Mouse (Mus musculus) kidney, adult 18-20 months (tissue): ENCODE results near the gene Glrx3.
A peak's percentile ranks its signal among the peaks of the same experiment; 100 is the strongest.
"Not testable (repeated sequence)": the region's sequence is repeated elsewhere in the genome, so short reads cannot be mapped to it uniquely, and the experiment has no call there.

Experiments used
- DNase-seq: peaks from one replicate; pipeline ENCODE4 v3.0.0; 2021

Gene Glrx3

DNA sequence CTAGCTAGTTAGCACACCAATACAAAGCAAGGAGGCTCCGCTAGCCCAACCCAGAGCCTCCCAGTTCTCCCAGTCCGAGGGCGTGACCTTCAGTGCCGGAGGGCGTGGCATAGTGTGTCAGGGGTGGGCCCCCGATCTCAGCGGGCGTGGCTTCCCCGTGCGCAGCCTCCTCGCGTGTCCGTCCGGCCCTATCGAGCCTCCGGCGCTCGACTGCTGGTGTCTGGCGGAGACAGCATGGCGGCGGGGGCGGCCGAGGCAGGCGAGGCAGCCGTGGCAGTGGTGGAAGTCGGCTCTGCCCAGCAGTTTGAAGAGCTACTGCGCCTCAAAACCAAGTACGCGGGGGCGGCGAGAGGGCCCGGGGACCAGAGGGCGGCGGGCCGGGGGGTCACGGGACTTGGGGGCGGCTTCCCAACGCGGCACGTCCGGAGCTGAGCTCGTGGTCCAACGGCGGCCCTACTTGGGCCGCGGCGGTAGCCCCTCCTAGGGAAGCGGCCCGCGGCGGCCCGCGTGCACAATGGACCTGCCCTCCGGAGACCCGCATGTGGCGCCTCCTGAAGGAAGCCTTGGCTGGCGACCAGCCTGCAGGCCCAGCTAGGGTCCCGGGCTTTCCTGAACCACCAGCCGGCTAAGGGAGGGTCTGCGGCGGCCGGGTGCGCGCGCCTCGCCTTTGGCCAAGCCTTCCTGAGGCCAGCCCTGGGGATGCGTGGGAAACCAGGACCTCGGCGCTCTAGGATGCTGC is at the start of gene Glrx3:
Gene Glrx3 (plus strand): TSS at position 175 of the 739 bp plus-strand sequence.
- peak; percentile 97 for DNase-seq

DNA sequence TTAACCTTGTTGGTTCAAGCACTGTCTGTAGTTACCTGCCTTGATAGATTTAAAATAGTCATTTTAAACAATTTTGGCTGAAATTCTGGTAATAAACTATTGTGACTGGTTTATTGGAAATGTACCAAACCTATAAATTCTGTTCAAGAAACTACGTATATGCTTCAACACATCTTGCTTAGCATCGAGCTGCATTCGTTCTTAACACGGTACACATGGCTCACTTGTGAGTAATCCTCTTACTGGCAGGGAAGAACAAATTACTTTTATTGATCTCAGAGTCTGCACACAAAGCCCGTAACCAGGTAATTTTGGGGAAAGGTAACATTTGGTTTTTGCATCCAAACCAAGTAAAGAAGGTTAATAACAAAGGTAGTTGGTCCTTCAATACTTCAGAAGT is 49.6 kb upstream of the Glrx3 start:
- no peak for DNase-seq

DNA sequence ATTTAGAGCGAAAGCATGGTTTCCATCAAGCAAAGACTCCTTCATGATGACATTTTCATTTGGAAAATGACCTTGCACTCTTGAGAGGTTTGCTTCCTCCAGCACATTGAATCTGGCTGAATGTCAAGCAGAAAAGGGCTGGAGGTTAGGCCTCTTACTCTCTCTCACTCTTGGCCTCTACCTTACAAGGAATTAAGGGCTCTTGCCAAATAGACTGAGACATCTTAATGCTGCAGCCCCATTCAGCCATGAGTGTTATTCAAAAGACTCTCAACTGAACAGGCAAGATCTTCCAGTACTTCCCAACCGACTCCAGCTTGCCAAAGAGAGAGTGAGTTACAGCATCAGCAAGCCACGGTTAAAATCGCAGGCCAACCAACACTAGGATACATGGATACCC is 42.0 kb upstream of the Glrx3 start:
- no peak for DNase-seq

DNA sequence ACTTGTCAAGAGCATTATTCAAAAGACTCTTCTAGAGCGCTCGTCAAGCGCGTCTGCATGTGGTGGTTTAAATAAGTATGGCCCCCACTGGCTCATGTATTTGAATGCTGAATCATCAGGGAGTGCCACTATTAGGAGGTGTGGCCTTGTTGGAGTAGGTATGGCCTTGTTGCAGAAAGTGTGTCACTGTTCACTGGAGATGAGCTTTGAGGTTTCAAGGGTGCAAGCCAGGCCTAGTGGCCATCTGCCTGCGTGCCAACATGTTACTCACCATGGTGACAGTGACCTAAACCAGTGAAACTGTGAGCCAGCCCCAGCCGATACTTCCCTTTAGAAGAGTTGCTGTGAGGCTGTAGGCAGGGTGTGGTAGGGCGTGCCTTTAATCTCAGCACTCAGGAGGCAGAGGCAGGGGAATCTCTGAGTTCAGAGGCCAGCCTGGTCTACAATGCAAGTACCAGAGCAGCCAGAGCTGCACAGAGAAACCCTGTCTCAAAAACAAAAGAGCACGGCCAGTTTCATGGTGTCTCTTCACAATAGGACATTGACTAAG is 40.0 kb upstream of the Glrx3 start:
- no peak for DNase-seq

DNA sequence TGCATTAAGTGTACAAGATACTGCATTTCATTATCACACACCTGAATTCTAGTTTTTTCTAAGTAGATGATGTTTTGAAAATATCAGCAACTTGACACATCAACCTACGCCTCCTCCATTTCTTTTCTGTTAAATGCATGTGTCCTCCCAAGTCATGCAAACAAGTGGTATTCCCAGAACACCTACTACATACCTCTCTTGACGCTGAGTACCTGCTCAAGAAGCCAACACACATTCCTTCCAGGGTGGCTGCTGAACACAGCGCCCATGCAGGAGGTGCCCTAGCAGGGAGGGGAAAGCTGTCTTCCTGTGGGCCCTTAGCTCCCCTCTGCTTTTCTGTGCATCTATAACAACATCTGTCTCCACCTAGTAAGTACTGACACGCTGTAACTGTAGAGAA is 38.4 kb upstream of the Glrx3 start:
- no peak for DNase-seq

DNA sequence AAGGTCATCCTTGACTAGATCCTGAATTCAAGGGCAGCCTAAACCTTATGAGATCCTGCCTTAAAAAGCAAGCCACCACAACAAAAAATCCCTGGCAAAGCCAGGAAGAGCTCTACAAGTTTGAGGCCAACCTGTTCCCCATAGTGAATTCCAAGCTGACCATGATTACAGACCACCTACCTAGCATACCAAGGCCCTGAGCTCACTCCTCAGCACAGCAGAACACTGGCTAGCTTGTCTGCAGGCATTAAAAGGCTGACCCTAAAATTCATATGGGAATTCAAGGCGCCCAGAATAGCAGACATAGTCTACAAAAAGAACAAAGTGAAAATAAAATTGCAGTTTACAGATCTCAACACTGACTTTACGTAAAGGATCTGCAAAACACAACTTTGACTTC is 33.3 kb upstream of the Glrx3 start:
- no peak for DNase-seq

DNA sequence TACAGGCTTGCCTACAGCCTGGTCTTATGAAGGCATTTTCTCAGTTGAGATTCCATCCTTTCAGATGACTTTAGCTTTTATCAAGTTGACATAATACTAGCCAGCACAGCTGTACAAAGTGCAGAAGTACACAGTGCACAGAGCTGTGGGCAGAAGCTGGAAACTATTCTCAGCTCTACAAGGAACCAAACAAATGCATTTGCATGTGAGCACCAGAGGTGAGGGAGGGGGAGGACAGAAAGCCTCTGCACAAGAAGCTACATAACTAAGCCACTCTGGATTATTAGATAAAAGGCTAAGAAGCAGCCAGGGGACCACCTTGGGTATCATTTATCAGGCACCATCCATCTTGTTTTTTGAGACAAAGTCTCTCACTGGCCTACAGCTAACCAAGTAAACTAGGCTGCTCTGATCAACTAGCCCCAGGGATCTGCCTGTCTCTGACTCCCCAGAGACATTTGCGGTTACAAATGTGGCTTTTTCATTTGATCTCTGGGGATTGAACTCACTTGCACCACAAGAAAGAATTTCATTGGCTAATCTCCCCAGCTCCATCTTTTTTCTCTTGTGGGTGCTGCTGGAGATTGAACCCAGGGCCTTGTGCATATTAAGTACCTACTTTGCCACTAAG is 29.9 kb upstream of the Glrx3 start:
- no peak for DNase-seq

DNA sequence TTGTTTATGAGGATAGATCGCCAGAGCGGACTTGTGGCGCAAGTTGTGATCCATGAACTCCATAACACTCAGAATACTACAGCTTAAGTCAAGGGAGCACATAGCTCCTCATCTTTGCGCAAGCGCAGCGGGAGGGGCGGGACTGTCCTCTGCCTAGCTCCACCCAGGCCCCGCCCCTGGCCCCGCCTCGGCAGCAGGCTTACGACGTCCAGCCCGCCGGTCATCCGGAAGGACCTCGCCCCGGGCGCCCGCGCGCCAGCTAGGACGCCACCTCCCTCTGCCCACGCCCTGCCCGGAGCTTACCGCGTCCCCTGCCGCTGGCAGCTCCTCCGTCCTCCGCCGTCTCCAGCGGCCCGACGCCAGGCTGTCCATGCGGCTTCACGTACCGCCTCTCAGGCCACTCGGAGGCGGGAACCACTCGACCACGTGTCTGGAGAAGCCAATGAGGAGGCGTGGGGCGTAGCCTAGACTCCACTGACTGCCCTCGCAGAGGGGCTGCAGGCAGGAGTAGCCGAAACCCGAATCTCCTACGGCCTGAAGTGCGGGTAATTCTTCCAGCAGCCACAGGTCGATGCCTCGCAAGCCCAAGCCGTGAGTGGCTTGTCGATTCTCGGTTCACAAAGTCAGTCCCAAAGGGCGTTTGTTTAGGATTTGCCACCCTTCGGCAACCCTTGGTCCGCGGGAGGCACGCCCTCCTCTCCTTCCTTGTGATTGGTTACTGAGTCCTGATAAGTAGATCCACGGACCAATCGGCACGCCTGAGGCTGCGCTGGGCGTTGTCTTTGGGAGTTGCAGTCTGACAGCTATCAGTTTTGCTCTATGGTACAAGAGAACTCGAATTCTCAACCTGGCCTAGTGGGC is 26.8 kb upstream of the Glrx3 start, which contains the start of gene 9430038I01Rik:
Gene 9430038I01Rik (minus strand): TSS at position 426 of the 861 bp plus-strand sequence.
- DNase-seq = peak; percentile 99

DNA sequence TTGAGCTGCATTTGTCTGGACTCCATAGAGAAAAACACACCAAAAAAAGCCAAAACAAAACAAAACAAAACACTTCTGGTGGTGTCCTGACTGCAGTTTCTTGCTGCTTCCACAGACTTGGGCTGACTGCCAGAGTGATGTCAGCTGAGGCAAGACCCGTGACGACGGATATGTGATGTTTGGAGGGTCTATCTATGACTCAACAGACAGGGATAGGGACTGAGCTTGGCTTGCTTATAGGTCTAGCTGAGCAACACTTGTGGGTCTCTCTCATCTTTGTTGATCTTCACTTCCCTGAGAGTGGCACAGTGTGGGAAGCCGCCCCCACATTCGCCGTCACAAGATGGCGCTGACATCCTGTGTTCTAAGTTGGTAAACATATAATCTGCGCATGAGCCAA is 22.7 kb upstream of the Glrx3 start:
- no peak for DNase-seq

DNA sequence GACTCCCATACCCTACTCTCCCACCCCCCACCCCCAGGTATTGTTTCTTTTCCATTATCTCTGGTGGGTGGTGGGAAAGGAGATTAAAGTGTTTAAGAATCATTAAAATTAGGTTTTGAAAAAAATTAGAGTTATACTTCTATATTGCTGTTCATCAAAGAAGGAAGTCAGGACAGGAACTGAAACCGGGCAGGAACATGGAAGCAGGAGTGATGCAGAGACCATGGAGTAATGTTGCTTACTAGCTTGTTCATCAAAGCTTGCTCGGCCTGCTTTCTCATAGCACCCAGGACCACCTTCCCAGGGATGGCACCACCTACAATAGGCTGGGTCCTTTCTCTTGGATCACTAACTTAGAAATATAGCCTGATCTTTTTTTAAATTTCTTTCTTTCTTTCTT is 16.9 kb upstream of the Glrx3 start:
- DNase-seq = no peak

DNA sequence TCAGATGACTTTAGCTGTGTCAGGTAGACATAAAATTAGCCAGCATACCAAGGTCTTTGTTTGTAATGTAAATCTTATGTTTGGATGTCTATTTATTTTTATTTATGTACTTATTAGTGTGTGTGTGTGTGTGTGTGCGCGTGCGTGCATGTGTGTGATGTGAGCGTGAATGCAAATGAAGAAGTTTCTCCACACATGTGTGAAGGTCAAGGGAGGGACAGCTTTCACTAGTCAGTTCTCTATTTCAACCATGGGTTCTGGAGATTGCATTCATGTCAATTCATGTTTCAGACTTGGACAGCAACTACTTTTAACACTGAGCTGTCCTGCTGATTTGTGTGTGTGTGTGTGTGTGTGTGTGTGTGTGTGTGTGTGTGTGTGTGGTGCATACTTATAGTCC is 16.2 kb upstream of the Glrx3 start:
- DNase-seq = no peak

DNA sequence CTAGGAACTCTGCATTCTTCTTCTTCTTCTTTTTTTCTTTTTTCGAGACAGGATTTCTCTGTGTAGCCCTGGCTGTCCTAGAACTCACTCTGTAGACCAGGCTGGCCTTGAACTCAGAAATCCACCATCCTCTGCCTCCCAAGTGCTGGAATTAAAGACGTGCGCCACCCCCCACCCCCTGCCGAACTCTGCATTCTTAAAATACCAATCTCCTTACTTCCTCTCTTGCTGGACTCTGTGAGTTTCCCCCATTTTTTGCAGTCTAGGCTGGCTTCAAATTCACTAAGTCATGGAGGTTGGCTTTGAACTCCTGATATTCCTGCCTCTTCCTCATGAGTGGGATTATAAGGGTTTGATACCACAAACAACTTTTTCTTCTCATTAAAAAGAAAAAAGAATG is 10.7 kb upstream of the Glrx3 start:
- no peak for DNase-seq

DNA sequence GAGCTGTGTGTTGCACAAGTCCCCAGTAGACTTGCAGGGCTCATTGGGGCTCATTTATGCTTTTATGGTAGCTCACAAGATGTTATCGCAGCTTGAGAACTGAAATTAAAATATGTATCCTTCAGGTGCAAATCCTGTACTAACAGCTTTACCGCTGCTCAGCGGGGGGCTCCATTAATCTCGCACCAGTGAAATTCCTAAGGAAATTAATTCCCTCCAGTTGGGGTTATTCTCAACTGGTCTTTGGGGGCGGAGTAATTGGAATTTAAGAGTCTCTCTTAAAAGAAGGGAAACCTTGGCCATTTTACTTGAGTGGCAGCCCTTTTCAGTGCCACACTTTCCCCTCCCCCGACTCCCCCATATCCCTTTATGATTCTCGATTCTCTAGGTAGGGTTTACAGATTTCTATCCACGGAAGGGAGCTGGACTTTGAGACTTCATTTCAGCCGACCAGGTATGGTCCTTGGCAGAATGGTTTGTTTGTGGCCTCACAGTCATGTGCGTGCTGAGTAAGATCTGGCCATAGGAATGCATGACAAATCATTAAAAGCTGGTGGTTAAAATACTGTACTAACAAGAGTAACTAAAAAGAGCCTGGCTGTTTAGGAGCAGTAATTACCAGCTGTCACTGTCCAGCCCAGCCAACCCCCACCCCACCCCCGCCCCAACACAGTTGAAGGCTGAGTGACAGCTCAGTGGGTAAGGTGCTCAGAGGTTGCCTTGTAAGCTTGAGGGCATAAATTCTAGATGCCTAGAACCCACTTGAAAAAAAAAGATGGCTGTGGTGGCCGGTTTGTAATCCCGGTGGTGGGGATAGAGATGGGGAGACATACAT is 5.4 kb upstream of the Glrx3 start:
- DNase-seq = no peak

DNA sequence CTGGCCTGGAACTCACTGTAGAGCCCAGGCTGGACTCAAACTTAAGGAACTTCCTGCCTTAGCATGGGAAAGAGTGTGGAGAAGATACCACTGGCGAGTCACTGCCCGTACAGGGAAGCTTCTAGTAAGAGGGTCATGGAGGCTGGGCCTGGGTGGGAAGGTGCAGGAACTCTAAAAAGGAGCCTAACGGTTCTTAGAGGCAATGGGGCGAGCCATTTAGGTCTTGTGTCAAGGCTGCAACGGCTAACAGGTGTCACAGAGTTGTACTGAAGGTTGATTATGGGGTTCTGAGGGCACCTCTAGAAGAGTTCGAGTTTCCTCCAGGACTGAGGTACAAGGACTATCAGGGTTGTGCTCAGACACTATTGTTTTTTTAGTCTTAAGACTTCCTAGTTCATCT is 513 bp upstream of the Glrx3 start:
- no peak for DNase-seq

DNA sequence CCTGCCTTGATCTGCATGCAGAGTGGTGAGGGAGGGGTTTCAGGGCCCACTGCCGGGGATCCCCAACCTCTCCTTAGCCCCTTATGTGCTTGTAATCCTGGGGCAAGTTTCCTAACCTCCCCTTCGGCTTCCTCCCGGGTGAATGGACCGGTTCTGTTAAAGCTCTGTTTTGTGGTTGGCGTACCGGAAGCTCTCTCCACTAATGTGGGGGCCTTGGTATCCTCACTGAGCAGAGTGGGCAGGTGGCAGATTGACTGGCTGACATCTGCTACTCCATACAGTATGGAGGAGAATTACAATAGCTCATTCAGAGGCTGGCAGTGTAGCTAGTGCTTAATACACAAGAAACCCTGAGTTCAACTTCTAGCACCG is 751 bp downstream of the Glrx3 start:
- DNase-seq = peak; percentile 16

DNA sequence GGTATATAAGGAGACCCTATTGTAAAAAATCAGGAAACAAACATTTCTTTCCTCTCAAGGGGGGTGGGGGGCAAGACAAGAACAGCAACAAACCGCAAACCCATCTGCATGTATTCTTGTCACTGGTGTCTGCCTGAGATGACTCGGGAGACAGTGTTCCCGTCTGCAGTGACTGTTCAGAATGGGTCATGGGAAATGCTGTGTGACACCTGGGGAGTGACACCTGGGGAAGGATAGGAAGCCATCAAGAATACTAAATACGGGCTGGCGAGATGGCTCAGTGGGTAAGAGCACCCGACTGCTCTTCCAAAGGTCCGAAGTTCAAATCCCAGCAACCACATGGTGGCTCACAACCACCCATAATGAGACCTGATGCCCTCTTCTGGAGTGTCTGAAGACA is 1.5 kb downstream of the Glrx3 start:
- DNase-seq = not testable (repeated sequence)

DNA sequence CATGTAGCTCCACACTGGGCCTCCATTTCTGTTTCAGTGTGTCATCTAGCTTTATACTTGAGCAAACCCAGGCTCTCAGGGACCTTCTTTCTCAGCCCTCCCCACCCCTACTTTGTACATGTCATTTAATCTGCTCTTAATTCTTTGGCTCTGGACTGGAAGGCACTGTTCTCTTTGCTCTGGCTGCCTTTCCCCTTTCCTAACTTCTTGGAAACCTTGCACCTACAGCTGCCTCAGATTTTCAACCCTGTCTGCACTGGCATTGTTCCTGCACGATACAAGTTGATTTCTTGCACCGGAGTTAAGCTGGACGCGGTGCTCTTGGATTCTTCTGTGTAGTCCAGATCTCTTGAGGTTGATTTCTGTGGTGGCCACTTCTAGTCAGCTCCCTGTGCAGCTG is 5.5 kb downstream of the Glrx3 start:
- DNase-seq = no peak

DNA sequence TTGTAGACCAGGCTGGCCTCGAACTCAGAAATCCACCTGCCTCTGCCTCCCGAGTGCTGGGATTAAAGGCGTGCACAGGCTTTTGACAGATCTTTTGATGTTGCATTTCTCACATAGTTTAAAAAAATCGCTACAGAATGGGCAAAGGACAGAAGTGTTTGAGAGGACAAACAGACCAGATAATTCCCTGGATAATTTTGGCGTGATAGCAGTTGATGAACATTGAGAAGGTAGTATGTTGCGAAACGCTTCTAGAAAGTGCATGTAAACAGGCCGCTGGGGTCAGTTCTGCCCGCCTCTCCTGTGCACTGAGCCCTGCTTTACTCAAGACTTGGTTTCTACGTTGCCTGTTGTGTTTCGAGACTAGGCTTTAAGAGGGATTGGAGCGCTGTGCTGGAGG is 7.9 kb downstream of the Glrx3 start:
- no peak for DNase-seq

DNA sequence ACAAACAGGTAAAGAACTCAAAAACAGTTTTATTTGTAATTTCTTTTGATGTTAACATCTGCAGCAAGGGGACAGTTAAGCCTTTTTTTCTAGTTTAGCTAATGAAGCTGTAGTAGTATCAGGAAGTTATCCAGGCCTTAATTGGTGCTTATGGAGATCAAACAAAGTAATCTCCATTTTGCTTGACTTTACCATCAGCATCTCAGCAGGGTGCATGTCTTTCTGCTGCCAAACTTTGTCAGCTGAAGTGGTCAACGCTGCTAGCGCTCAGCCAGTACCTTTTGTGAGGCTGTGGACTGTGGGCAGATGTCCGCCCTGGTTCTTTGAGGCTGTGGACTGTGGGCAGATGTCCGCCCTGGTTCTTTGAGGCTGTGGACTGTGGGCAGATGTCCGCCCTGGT is 24.0 kb downstream of the Glrx3 start:
- no peak for DNase-seq

DNA sequence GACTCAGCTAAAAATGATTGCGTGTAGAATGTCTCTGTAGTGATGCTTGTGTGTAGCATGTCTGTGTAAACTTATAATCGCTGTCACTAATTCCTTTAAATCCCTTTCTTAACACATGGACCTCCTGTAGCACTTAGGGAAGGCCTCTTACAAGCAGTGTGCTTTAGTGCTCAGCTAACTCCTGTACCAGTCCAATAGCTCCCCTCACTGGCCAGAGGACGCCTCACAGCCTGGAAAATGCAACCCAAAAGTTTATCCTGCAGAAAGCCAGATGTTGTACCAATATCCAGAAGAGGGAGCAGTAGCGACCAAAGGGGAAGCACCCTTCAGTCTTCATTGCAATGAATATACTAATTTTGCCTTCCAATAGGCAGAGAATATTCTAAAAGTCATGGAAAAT is 30.8 kb downstream of the Glrx3 start:
- peak; percentile 45 for DNase-seq

DNA sequence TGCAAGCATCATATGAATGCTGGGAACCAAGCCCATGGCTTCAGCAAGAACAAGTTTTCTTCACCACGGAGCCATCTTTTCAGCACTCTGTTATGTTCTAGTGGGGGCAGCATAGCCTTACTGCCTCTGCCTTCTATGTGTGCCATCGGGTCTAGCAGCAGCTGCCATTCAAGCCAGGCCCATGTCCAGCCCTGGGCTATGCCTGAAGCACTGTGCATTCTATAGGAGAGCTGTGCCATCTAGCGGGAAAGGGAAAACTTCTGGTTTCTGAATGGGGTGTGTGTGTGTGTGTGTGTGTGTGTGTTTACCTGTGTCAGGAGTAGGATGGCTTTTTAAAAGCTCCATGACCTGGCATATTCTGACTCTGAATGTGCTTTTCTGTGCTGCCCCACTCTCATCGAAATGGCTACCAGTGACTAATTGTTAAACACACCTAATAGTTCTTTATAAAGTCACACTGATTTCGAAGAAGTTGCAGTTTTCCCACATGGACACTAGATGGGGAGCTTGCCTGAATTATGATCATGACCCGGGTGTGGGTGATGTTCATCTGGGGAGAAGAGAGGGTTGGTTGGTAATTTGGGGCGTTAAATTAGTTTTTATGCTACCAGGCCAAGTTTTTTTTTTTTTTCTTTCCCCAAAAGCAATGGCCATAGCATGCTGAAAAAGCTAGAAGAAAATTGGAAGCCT is 34.2 kb downstream of the Glrx3 start:
- no peak for DNase-seq

DNA sequence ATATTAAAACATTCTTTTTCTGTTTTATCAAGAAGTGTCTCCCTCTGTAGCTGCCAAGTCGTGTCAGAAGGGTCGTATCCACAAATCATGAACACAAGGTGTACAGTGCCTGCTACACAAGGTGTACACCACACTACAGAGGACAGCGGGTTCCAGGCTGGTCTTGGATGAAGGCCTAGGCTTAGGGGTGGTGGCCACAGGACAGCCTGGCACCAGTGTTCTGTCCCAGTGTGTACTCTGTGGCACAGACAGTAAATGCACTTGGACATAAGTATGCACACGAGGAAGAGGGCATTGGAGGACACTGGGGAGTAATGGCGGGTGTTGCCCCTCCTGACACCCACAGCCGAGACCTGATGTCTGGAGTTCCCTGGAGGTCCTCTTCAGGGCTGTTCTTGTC is 34.7 kb downstream of the Glrx3 start:
- no peak for DNase-seq
